Mouse (Mus musculus): ENCODE data around the gene Yap1.

The Yap1 gene

DNA sequence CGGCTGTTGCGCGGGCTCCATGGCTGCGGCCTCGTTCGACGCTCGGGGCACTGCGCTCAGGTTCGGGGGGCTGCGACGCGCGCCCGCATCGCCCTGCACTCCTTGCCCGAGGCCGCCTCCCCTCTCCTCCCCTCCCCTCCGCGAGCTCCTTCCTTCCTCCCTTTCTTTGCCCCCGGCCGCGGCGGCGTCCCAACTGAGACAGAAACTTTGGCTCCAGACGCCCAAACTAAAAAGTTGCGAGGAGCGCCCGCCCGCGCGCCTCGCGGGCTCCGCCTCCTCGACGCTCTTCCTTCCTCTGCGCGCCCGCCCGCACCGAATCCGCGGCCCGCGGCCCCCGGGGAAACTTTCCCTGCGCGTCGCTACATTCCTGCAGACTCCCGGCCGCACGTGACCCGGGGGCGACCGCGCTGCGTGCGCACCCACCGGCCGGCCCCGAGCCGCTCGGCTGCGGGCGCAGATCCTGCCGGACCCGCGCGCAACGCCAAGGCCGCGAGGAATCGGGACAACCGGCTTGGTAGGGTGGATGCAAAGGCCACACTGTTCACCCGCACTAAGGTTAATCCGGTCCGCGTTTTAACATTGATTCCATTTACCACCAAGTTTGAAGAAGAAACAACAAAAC lies at the start of gene Yap1:
Gene Yap1, minus strand, starts transcription at position 227 of the 622 bp plus-strand sequence.
- peak; percentile 99 for DNase-seq

DNA sequence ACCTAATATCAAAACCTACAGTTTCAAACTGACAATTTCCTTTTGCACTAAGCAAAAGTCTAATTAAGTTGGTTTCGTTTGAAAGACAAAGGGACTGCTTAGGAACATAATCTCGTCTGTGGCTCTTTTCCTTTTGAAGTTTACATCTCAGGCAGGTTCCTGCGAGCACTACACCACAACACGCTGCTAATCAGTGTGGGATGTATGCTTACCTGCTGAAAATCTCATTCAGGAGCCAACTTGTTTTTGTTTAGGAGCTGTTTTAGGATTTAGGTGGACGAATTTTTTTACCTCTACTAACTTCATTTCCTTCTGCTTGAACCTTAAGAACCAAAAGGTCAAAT lies 38.6 kb upstream of the Yap1 start:
- DNase-seq: no peak

GRCm38 (mm10) chr9:8042338-8043043 lies 38.1 kb upstream of the Yap1 start, which contains the start of gene Cfap300:
Gene Cfap300, minus strand, starts transcription at chr9:8042823.
- DNase-seq: peak; percentile 100

GRCm38 (mm10) chr9:8035546-8035945 lies 31.1 kb upstream of the Yap1 start:
- DNase-seq: peak; percentile 76

DNA sequence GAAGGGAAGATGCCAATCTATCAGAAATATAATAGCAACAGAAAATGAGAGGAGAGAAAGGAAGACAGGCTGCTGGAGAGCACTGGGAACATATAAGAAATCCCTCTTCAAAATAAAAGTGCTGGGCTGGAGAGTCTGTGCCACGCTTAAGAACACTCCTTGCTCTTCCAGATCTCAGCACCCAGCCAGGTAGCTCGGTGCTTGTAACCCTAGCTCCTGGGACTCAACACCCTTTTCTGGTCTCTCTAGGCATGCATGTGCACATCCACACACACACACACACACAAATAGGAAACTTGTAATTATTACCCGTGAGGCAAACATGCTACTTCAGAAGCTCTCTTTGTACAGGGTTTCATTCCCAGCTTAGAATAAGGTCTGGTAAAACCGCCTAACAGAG lies 30.7 kb upstream of the Yap1 start:
- no peak for DNase-seq

DNA sequence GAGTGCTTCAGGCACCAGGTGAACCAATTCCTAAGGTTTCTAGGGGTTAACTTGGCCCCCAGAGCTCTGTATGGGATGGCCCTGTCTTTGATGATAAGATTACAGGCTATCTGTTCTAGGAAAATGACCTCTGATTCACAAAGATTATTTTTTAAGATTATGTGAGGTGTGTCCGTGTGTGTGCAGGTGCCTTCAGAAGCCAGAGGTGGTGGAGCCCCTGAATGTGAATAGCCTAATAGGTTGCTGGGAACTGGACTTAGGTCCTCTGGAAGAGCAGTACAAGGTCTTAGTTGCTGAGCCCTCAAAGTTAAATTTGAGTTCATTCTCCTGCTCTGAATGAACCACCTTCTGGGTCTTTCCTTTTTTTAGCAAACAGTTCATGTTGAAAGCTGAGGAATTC lies 29.7 kb upstream of the Yap1 start:
- DNase-seq: peak; percentile 44

- DNase-seq: peak; percentile 61
Measured at GRCm38 (mm10) chr9:8032847-8033246, 28.5 kb upstream of the Yap1 start.

GRCm38 (mm10) chr9:8018609-8019008 lies 14.2 kb upstream of the Yap1 start:
- peak; percentile 44 for DNase-seq

GRCm38 (mm10) chr9:8017253-8017913 lies 13.0 kb upstream of the Yap1 start:
- DNase-seq: peak; percentile 92

GRCm38 (mm10) chr9:8003301-8004271 lies 810 bp downstream of the Yap1 start:
- DNase-seq: peak; percentile 97

GRCm38 (mm10) chr9:8002806-8003205 lies 1.6 kb downstream of the Yap1 start:
- DNase-seq: no peak

DNA sequence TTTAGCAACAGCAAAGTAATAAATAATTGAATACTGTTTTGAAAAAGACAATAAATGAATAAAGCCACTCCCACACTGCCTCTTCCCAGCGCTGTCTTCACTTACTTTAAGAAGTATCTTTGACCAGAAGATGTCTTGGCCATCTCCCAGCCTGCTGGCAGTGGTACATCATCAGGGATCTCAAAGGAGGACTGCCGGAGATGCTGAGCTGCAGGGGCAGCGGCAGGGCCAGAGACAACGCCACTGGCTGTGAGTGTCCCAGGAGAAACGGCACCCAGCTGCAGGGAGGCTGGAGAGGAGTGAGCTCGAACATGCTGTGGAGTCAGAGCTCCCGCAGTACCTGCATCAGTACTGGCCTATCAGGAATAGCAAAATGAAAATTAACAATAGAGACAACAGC lies 3.0 kb downstream of the Yap1 start:
- peak; percentile 92 for DNase-seq

- no peak for DNase-seq
Measured at GRCm38 (mm10) chr9:7994275-7994674, 10.1 kb downstream of the Yap1 start.

- DNase-seq: peak; percentile 92
Measured at GRCm38 (mm10) chr9:7992651-7993050, 11.7 kb downstream of the Yap1 start.

- DNase-seq: no peak
Measured at GRCm38 (mm10) chr9:7990897-7991296, 13.5 kb downstream of the Yap1 start.

- no peak for DNase-seq
Measured at GRCm38 (mm10) chr9:7987119-7987518, 17.3 kb downstream of the Yap1 start.

DNA sequence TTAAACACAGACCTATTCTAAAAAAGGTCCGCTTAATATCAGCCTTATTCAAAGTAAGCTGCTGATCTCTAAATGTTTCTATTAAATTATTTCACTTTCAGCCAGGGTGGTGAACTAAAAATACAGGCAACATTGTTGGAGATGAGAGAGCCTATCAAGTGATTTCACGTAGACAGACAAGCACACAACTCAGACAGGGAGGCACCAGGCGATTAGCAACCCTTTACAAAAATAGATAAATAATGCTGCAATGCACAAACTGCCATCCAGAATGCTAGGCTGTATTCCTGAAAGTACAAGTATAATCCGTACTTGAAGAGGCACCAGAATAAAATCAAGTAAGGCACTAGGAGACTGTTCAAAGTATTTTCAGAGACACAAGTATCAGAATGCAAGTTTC lies 20.1 kb downstream of the Yap1 start:
- DNase-seq: no peak

DNA sequence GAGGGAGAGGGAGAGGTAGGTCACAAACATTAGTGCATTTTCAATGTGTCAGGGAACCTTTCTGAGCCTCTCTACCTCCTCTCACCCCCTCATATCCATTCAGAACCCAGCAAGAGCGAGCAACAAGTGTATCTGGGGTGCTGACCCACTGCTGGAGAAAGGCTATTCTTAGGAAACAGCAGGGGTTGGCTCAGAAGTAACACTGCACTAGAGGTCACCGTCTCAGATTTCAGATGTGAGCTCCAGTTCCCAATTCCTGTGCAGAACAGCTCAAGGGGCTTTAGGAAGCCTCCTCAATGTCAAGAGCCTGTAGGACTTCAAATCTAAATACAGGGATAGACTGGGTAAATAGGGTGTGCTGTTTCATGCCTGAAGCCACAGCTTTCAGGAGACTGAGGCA lies 20.7 kb downstream of the Yap1 start:
- DNase-seq: no peak

DNA sequence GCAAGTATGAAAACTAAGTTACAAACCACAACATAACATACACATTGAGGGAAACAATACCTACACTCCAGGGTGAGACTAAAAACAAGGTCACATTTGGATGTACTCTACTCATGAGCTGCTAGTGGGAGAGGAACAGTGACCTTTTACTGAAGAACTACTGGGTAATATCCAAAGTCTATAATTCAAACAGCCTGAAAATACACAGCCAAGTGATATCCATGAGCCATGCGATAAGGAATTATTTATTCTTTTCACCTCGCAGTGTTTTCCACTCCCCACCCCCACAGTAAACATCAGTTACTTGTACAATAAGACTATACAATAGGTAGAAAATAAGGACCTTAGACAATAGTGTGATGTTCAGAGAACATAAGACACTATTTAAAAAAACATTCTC lies 24.2 kb downstream of the Yap1 start:
- no peak for DNase-seq

DNA sequence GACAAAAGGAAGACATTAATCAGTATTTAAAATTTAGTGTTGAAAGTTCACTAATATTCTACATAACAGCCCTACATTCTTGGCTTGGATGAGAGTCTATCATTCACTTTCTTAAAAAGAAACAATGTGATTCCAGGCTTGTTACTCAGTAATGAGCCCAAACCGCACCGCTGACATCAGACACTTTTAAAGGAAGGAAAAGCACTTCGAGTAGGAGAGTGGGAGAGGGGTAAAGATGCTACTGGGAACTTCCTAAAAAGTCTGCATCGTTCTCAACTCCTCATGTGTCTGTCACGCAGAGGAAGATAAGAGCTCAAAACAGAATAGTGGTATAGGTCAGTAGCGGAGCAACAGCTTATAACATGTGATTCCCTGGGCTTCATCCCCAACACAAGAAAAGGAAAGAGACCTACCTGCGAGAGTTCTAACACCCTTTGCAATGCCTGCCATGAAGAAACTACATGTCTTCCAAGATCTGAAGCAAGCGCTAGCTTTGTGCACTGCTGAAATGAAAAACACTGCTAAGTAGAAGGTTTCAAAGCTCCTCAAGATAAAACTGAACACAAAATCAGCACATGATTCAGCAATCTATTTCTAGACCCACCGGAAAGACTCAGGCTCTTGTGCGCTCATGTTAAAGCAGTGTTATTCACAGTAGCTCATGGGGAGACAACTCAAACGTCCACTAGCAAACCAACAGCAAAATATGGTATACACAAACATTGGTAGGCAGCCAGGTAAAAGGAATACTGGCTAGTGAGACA lies 25.1 kb downstream of the Yap1 start:
- DNase-seq: peak; percentile 87

- peak; percentile 63 for DNase-seq
Measured at GRCm38 (mm10) chr9:7978502-7978901, 25.9 kb downstream of the Yap1 start.

- peak; percentile 76 for DNase-seq
Measured at GRCm38 (mm10) chr9:7977587-7977986, 26.8 kb downstream of the Yap1 start.

Data from heart, adult 11 months (tissue).